Mouse (Mus musculus): ENCODE measurements around the gene Astn2. TPM values are rescaled to one million over a fixed set of nuclear protein-coding genes. Genes with fewer than 3 reads are reported as not detected.
"Not testable (repeated sequence)": the region's sequence is repeated elsewhere in the genome, so short reads cannot be mapped to it uniquely, and the experiment has no call there.

The Astn2 gene
- polyA plus RNA-seq, 1 experiment from 2014 or later, result 0.69 TPM

GRCm38 (mm10) chr4:65684401-65684800 is 720.0 kb downstream of the Astn2 start:
- no peak for TF ChIP-seq EP300 (IDR thresholded peaks at IDR 0.05)
- TF ChIP-seq CTCF (IDR thresholded peaks at IDR 0.05), result no peak
- no peak overlapping the region for H3K4me3 ChIP-seq (ENCODE audit: low read depth, low read length)
- no peaks in the 10 kb centered on the region for H3K4me1 ChIP-seq (ENCODE audit: insufficient read depth, low read depth, low read length)
- H3K27me3 ChIP-seq (replicated peaks; ENCODE audit: insufficient read depth, low read length), result no peaks in the 10 kb centered on the region
- no peaks in the 10 kb centered on the region for H3K9me3 ChIP-seq (ENCODE audit: low read length)
- H3K9ac ChIP-seq (replicated peaks; ENCODE audit: low read depth), result no peak overlapping the region
- H3K36me3 ChIP-seq (ENCODE audit: insufficient read depth, low read length), result no peaks in the 10 kb centered on the region
- no peak overlapping the region for H3K4me2 ChIP-seq (replicated peaks; ENCODE audit: low read depth, low read length)
- WGBS, result 63% methylated on average over 3 of the region's 3 CpGs
- H3K27ac ChIP-seq (ENCODE audit: low read length), result no peak overlapping the region
- DNase-seq (ENCODE audit: low spot score) (no peak), ATAC-seq (no peak)

GRCm38 (mm10) chr4:65679786-65680185 is 724.6 kb downstream of the Astn2 start:
- DNase-seq (ENCODE audit: low spot score); H3K9ac ChIP-seq (replicated peaks; ENCODE audit: low read depth); H3K4me1 ChIP-seq (ENCODE audit: insufficient read depth, low read depth, low read length); H3K27ac ChIP-seq (ENCODE audit: low read length); ATAC-seq; H3K4me2 ChIP-seq (replicated peaks; ENCODE audit: low read depth, low read length); H3K4me3 ChIP-seq (ENCODE audit: low read depth, low read length); H3K36me3 ChIP-seq (ENCODE audit: insufficient read depth, low read length); H3K9me3 ChIP-seq (ENCODE audit: low read length); H3K27me3 ChIP-seq (replicated peaks; ENCODE audit: insufficient read depth, low read length): not testable (repeated sequence)
- WGBS, result 58% methylated on average over 2 of the region's 2 CpGs

GRCm38 (mm10) chr4:65678929-65679328 is 725.5 kb downstream of the Astn2 start:
- WGBS, result 16% methylated on average over 5 of the region's 5 CpGs
- H3K4me1 ChIP-seq (ENCODE audit: insufficient read depth, low read depth, low read length), result no peaks in the 10 kb centered on the region
- no peak overlapping the region for H3K27ac ChIP-seq (ENCODE audit: low read length)
- TF ChIP-seq EP300 (IDR thresholded peaks at IDR 0.05) (no peak), CTCF (IDR thresholded peaks at IDR 0.05) (no peak)
- H3K9ac ChIP-seq (replicated peaks; ENCODE audit: low read depth), result no peak overlapping the region
- H3K4me2 ChIP-seq (replicated peaks; ENCODE audit: low read depth, low read length), result no peak overlapping the region
- no peak overlapping the region for H3K4me3 ChIP-seq (ENCODE audit: low read depth, low read length)
- no peaks in the 10 kb centered on the region for H3K36me3 ChIP-seq (ENCODE audit: insufficient read depth, low read length)
- ATAC-seq (no peak), DNase-seq (ENCODE audit: low spot score) (no peak)
- H3K9me3 ChIP-seq (ENCODE audit: low read length), result no peaks in the 10 kb centered on the region
- no peaks in the 10 kb centered on the region for H3K27me3 ChIP-seq (replicated peaks; ENCODE audit: insufficient read depth, low read length)

- Histone ChIP-seq H3K9ac (replicated peaks; ENCODE audit: low read depth) (no peak overlapping the region), H3K4me3 (ENCODE audit: low read depth, low read length) (no peak overlapping the region), H3K4me2 (replicated peaks; ENCODE audit: low read depth, low read length) (no peak overlapping the region), H3K27ac (ENCODE audit: low read length) (no peak overlapping the region), H3K36me3 (ENCODE audit: insufficient read depth, low read length) (no peaks in the 10 kb centered on the region), H3K9me3 (ENCODE audit: low read length) (no peaks in the 10 kb centered on the region), H3K27me3 (replicated peaks; ENCODE audit: insufficient read depth, low read length) (no peaks in the 10 kb centered on the region), H3K4me1 (ENCODE audit: insufficient read depth, low read depth, low read length) (no peaks in the 10 kb centered on the region)
- no peak for DNase-seq (ENCODE audit: low spot score)
- WGBS, result 54% methylated on average over 5 of the region's 5 CpGs
- TF ChIP-seq CTCF (IDR thresholded peaks at IDR 0.05) (no peak), EP300 (IDR thresholded peaks at IDR 0.05) (no peak)
- ATAC-seq, result no peak
Measured at GRCm38 (mm10) chr4:65678495-65678894, 725.9 kb downstream of the Astn2 start.

- Histone ChIP-seq H3K9me3 (ENCODE audit: low read length) (no peaks in the 10 kb centered on the region), H3K27ac (ENCODE audit: low read length) (no peak overlapping the region), H3K4me1 (ENCODE audit: insufficient read depth, low read depth, low read length) (no peaks in the 10 kb centered on the region), H3K9ac (replicated peaks; ENCODE audit: low read depth) (no peak overlapping the region), H3K4me2 (replicated peaks; ENCODE audit: low read depth, low read length) (no peak overlapping the region), H3K4me3 (ENCODE audit: low read depth, low read length) (no peak overlapping the region), H3K36me3 (ENCODE audit: insufficient read depth, low read length) (no peaks in the 10 kb centered on the region), H3K27me3 (replicated peaks; ENCODE audit: insufficient read depth, low read length) (no peaks in the 10 kb centered on the region)
- no peak for TF ChIP-seq EP300 (IDR thresholded peaks at IDR 0.05)
- TF ChIP-seq CTCF (IDR thresholded peaks at IDR 0.05), result no peak
- WGBS, result 82% methylated on average over 4 of the region's 4 CpGs
- DNase-seq (ENCODE audit: low spot score), result no peak
- no peak for ATAC-seq
Measured at GRCm38 (mm10) chr4:65674267-65674978, 730.0 kb downstream of the Astn2 start.

GRCm38 (mm10) chr4:65673418-65673933 is 730.9 kb downstream of the Astn2 start:
- 52% methylated on average over 4 of the region's 4 CpGs for WGBS
- no peaks in the 10 kb centered on the region for H3K4me1 ChIP-seq (ENCODE audit: insufficient read depth, low read depth, low read length)
- DNase-seq (ENCODE audit: low spot score) (no peak), ATAC-seq (no peak)
- TF ChIP-seq EP300 (IDR thresholded peaks at IDR 0.05) (no peak), CTCF (IDR thresholded peaks at IDR 0.05) (no peak)
- no peaks in the 10 kb centered on the region for H3K27me3 ChIP-seq (replicated peaks; ENCODE audit: insufficient read depth, low read length)
- no peak overlapping the region for H3K4me3 ChIP-seq (ENCODE audit: low read depth, low read length)
- H3K4me2 ChIP-seq (replicated peaks; ENCODE audit: low read depth, low read length), result no peak overlapping the region
- no peaks in the 10 kb centered on the region for H3K9me3 ChIP-seq (ENCODE audit: low read length)
- H3K9ac ChIP-seq (replicated peaks; ENCODE audit: low read depth), result no peak overlapping the region
- no peaks in the 10 kb centered on the region for H3K36me3 ChIP-seq (ENCODE audit: insufficient read depth, low read length)
- H3K27ac ChIP-seq (ENCODE audit: low read length), result no peak overlapping the region
